Mouse (Mus musculus): ENCODE measurements around the gene Cdk6. TPM values are rescaled to one million over a fixed set of nuclear protein-coding genes. Genes with fewer than 3 reads are reported as not detected.

Cdk6 gene
- polyA plus RNA-seq, 1 experiment from 2014 or later: 6.3 TPM

GRCm38 (mm10) chr5:3512584-3512983 lies 171.3 kb downstream of the Cdk6 start:
- H3K27ac ChIP-seq (ENCODE audit: low read length): no peak overlapping the region

GRCm38 (mm10) chr5:3514901-3515311 lies 173.6 kb downstream of the Cdk6 start:
- Histone ChIP-seq H3K4me1 (ENCODE audit: control insufficient read depth, insufficient read depth, low read length) (no peaks in the 10 kb centered on the region), H3K36me3 (ENCODE audit: control insufficient read depth, insufficient read depth, low read length) (no peaks in the 10 kb centered on the region), H3K9me3 (replicated peaks; ENCODE audit: control insufficient read depth, low read length, poor library complexity, severe bottlenecking) (no peaks in the 10 kb centered on the region), H3K27ac (ENCODE audit: low read length) (no peak overlapping the region), H3K27me3 (ENCODE audit: control insufficient read depth, insufficient read depth, low read depth, low read length) (no peaks in the 10 kb centered on the region), H3K4me3 (ENCODE audit: low read depth, low read length) (no peak overlapping the region), H3K4me2 (ENCODE audit: low read length) (no peak overlapping the region), H3K9ac (ENCODE audit: low read depth, low read length) (no peak overlapping the region)
- 86% methylated on average over 8 of the region's 8 CpGs for WGBS
- ATAC-seq: no peak

More at GRCm38 (mm10) chr5:3512584-3512983, 171.3 kb downstream of the Cdk6 start:
- H3K9ac ChIP-seq (ENCODE audit: low read depth, low read length): no peak overlapping the region
- no peaks in the 10 kb centered on the region for H3K27me3 ChIP-seq (ENCODE audit: control insufficient read depth, insufficient read depth, low read depth, low read length)
- no peak for ATAC-seq
- no peaks in the 10 kb centered on the region for H3K36me3 ChIP-seq (ENCODE audit: control insufficient read depth, insufficient read depth, low read length)
- WGBS: 44% methylated on average over 4 of the region's 4 CpGs
- H3K4me1 ChIP-seq (ENCODE audit: control insufficient read depth, insufficient read depth, low read length): no peaks in the 10 kb centered on the region
- no peak overlapping the region for H3K4me2 ChIP-seq (ENCODE audit: low read length)
- H3K4me3 ChIP-seq (ENCODE audit: low read depth, low read length): no peak overlapping the region
- H3K9me3 ChIP-seq (replicated peaks; ENCODE audit: control insufficient read depth, low read length, poor library complexity, severe bottlenecking): no peaks in the 10 kb centered on the region

GRCm38 (mm10) chr5:3515477-3515876 lies 174.2 kb downstream of the Cdk6 start:
- Histone ChIP-seq H3K27me3 (ENCODE audit: control insufficient read depth, insufficient read depth, low read depth, low read length) (no peaks in the 10 kb centered on the region), H3K4me3 (ENCODE audit: low read depth, low read length) (no peak overlapping the region), H3K4me1 (ENCODE audit: control insufficient read depth, insufficient read depth, low read length) (no peaks in the 10 kb centered on the region), H3K9me3 (replicated peaks; ENCODE audit: control insufficient read depth, low read length, poor library complexity, severe bottlenecking) (no peaks in the 10 kb centered on the region), H3K27ac (ENCODE audit: low read length) (no peak overlapping the region), H3K4me2 (ENCODE audit: low read length) (no peak overlapping the region), H3K36me3 (ENCODE audit: control insufficient read depth, insufficient read depth, low read length) (no peaks in the 10 kb centered on the region), H3K9ac (ENCODE audit: low read depth, low read length) (no peak overlapping the region)
- ATAC-seq: no peak
- WGBS: 94% methylated on average over 9 of the region's 9 CpGs

- no peak overlapping the region for H3K27ac ChIP-seq (ENCODE audit: low read length)
- H3K36me3 ChIP-seq (ENCODE audit: control insufficient read depth, insufficient read depth, low read length): no peaks in the 10 kb centered on the region
- WGBS: 58% methylated on average over 9 of the region's 9 CpGs
Observed at GRCm38 (mm10) chr5:3516481-3517075, 175.3 kb downstream of the Cdk6 start.

GRCm38 (mm10) chr5:3520493-3521359 lies 179.4 kb downstream of the Cdk6 start:
- Histone ChIP-seq H3K9me3 (replicated peaks; ENCODE audit: control insufficient read depth, low read length, poor library complexity, severe bottlenecking) (no peaks in the 10 kb centered on the region), H3K27ac (ENCODE audit: low read length) (no peak overlapping the region), H3K4me2 (ENCODE audit: low read length) (no peak overlapping the region), H3K4me1 (ENCODE audit: control insufficient read depth, insufficient read depth, low read length) (no peaks in the 10 kb centered on the region), H3K27me3 (ENCODE audit: control insufficient read depth, insufficient read depth, low read depth, low read length) (no peaks in the 10 kb centered on the region), H3K36me3 (ENCODE audit: control insufficient read depth, insufficient read depth, low read length) (no peaks in the 10 kb centered on the region), H3K4me3 (ENCODE audit: low read depth, low read length) (no peak overlapping the region), H3K9ac (ENCODE audit: low read depth, low read length) (no peak overlapping the region)
- no peak for ATAC-seq
- 88% methylated on average over 18 of the region's 18 CpGs for WGBS

More at GRCm38 (mm10) chr5:3516481-3517075, 175.3 kb downstream of the Cdk6 start:
- Histone ChIP-seq H3K4me1 (ENCODE audit: control insufficient read depth, insufficient read depth, low read length) (no peaks in the 10 kb centered on the region), H3K4me2 (ENCODE audit: low read length) (no peak overlapping the region), H3K4me3 (ENCODE audit: low read depth, low read length) (no peak overlapping the region), H3K9me3 (replicated peaks; ENCODE audit: control insufficient read depth, low read length, poor library complexity, severe bottlenecking) (no peaks in the 10 kb centered on the region), H3K9ac (ENCODE audit: low read depth, low read length) (no peak overlapping the region), H3K27me3 (ENCODE audit: control insufficient read depth, insufficient read depth, low read depth, low read length) (no peaks in the 10 kb centered on the region)
- peak; percentile 89 for ATAC-seq

GRCm38 (mm10) chr5:3521741-3522140 lies 180.5 kb downstream of the Cdk6 start:
- Histone ChIP-seq H3K4me3 (ENCODE audit: low read depth, low read length) (no peak overlapping the region), H3K4me1 (ENCODE audit: control insufficient read depth, insufficient read depth, low read length) (no peaks in the 10 kb centered on the region), H3K36me3 (ENCODE audit: control insufficient read depth, insufficient read depth, low read length) (no peaks in the 10 kb centered on the region), H3K4me2 (ENCODE audit: low read length) (no peak overlapping the region), H3K9ac (ENCODE audit: low read depth, low read length) (no peak overlapping the region), H3K9me3 (replicated peaks; ENCODE audit: control insufficient read depth, low read length, poor library complexity, severe bottlenecking) (no peaks in the 10 kb centered on the region), H3K27ac (ENCODE audit: low read length) (no peak overlapping the region), H3K27me3 (ENCODE audit: control insufficient read depth, insufficient read depth, low read depth, low read length) (no peaks in the 10 kb centered on the region)
- ATAC-seq: no peak
- WGBS: 77% methylated on average over 12 of the region's 12 CpGs

GRCm38 (mm10) chr5:3522826-3523225 lies 181.5 kb downstream of the Cdk6 start:
- no peak for ATAC-seq
- Histone ChIP-seq H3K27me3 (ENCODE audit: control insufficient read depth, insufficient read depth, low read depth, low read length) (no peaks in the 10 kb centered on the region), H3K36me3 (ENCODE audit: control insufficient read depth, insufficient read depth, low read length) (no peaks in the 10 kb centered on the region), H3K4me3 (ENCODE audit: low read depth, low read length) (no peak overlapping the region), H3K4me2 (ENCODE audit: low read length) (no peak overlapping the region), H3K4me1 (ENCODE audit: control insufficient read depth, insufficient read depth, low read length) (no peaks in the 10 kb centered on the region; the same call in 1 of the 2 replicates), H3K9me3 (replicated peaks; ENCODE audit: control insufficient read depth, low read length, poor library complexity, severe bottlenecking) (no peaks in the 10 kb centered on the region), H3K27ac (ENCODE audit: low read length) (no peak overlapping the region), H3K9ac (ENCODE audit: low read depth, low read length) (no peak overlapping the region)
- WGBS: 93% methylated on average over 10 of the region's 10 CpGs

- H3K9ac ChIP-seq (ENCODE audit: low read depth, low read length): no peak overlapping the region
- ATAC-seq: peak; percentile 36; the same call in 1 of the 2 replicates
- H3K4me2 ChIP-seq (ENCODE audit: low read length): no peak overlapping the region
- no peaks in the 10 kb centered on the region for H3K27me3 ChIP-seq (ENCODE audit: control insufficient read depth, insufficient read depth, low read depth, low read length)
- no peaks in the 10 kb centered on the region for H3K36me3 ChIP-seq (ENCODE audit: control insufficient read depth, insufficient read depth, low read length)
- H3K27ac ChIP-seq (ENCODE audit: low read length): no peak overlapping the region
- H3K4me3 ChIP-seq (ENCODE audit: low read depth, low read length): no peak overlapping the region
- no peaks in the 10 kb centered on the region for H3K9me3 ChIP-seq (replicated peaks; ENCODE audit: control insufficient read depth, low read length, poor library complexity, severe bottlenecking)
- 29% methylated on average over 5 of the region's 5 CpGs for WGBS
- peaks cover 3% of the 10 kb centered on the region; the same call in 1 of the 2 replicates for H3K4me1 ChIP-seq (ENCODE audit: control insufficient read depth, insufficient read depth, low read length)
Observed at GRCm38 (mm10) chr5:3527041-3527691, 185.9 kb downstream of the Cdk6 start.
